Mouse (Mus musculus): ENCODE measurements around the gene Fes. TPM values are rescaled to one million over a fixed set of nuclear protein-coding genes. Genes with fewer than 3 reads are reported as not detected.

Fes gene
- polyA plus RNA-seq, 1 experiment = 0.82 TPM

GRCm38 (mm10) chr7:80347670-80348586 is 39.8 kb downstream of the Fes start:
- Histone ChIP-seq H3ac (ENCODE audit: control insufficient read depth, insufficient read length, low read depth) (no peak overlapping the region), H3K79me2 (ENCODE audit: control insufficient read depth, insufficient read depth) (no peaks in the 10 kb centered on the region), H3K4me3 (ENCODE audit: insufficient read depth, poor library complexity, severe bottlenecking) (no peak overlapping the region), H3K27me3 (ENCODE audit: control insufficient read depth, insufficient read depth, insufficient read length) (no peaks in the 10 kb centered on the region), H3K36me3 (ENCODE audit: control insufficient read depth, insufficient read depth) (no peaks in the 10 kb centered on the region), H3K79me3 (ENCODE audit: low read depth) (no peaks in the 10 kb centered on the region)
- TF ChIP-seq CTCF (IDR thresholded peaks at IDR 0.05; ENCODE audit: control insufficient read depth, insufficient read depth, insufficient read length) (no peak), MYOD1 (IDR thresholded peaks at IDR 0.05; ENCODE audit: control insufficient read depth, insufficient read length, low read depth) (no peak), FOSL1 (IDR thresholded peaks at IDR 0.05; ENCODE audit: insufficient read depth, low read length, poor library complexity, severe bottlenecking) (no peak), CEBPB (IDR thresholded peaks at IDR 0.05; ENCODE audit: low read depth) (no peak), MAX (IDR thresholded peaks at IDR 0.05) (no peak), MYOG (IDR thresholded peaks at IDR 0.05; ENCODE audit: control insufficient read depth, extremely low read depth, insufficient read length) (no peak), USF1 (IDR thresholded peaks at IDR 0.05; ENCODE audit: low read depth) (no peak)

DNA sequence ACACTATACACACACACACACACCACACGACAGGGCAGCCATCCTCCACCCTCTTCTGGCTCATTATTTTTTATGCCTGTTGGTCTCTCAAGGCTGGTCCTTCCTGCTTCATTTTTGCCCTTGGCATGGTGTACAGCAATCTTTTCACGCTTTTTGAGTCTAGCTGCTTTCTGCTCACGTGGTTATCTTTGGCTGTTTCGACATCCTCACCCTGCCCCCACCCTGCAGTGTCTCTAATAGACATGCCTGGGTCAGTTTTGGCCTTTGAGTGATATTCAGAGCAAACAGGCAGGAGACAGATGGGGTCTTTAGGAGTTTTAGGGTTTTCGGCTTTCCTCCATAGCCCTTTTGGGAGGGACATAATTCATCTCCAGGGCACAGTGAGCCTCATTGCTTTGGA is 40.9 kb downstream of the Fes start:
- Histone ChIP-seq H3K27me3 (ENCODE audit: control insufficient read depth, insufficient read depth, insufficient read length) (no peaks in the 10 kb centered on the region), H3K79me3 (ENCODE audit: low read depth) (no peaks in the 10 kb centered on the region), H3K79me2 (ENCODE audit: control insufficient read depth, insufficient read depth) (no peaks in the 10 kb centered on the region), H3ac (ENCODE audit: control insufficient read depth, insufficient read length, low read depth) (no peak overlapping the region), H3K36me3 (ENCODE audit: control insufficient read depth, insufficient read depth) (no peaks in the 10 kb centered on the region), H3K4me3 (ENCODE audit: insufficient read depth, poor library complexity, severe bottlenecking) (no peak overlapping the region)
- TF ChIP-seq MYOD1 (IDR thresholded peaks at IDR 0.05; ENCODE audit: control insufficient read depth, insufficient read length, low read depth) = no peak
- TF ChIP-seq USF1 (IDR thresholded peaks at IDR 0.05; ENCODE audit: low read depth) = no peak
- TF ChIP-seq MYOG (IDR thresholded peaks at IDR 0.05; ENCODE audit: control insufficient read depth, extremely low read depth, insufficient read length) = no peak
- TF ChIP-seq CEBPB (IDR thresholded peaks at IDR 0.05; ENCODE audit: low read depth) = no peak
- no peak for TF ChIP-seq FOSL1 (IDR thresholded peaks at IDR 0.05; ENCODE audit: insufficient read depth, low read length, poor library complexity, severe bottlenecking)
- no peak for TF ChIP-seq MAX (IDR thresholded peaks at IDR 0.05)
- no peak for TF ChIP-seq CTCF (IDR thresholded peaks at IDR 0.05; ENCODE audit: control insufficient read depth, insufficient read depth, insufficient read length)

- no peaks in the 10 kb centered on the region for H3K36me3 ChIP-seq (ENCODE audit: control insufficient read depth, insufficient read depth)
- H3K27me3 ChIP-seq (ENCODE audit: control insufficient read depth, insufficient read depth, insufficient read length) = no peaks in the 10 kb centered on the region
- H3K4me3 ChIP-seq (ENCODE audit: insufficient read depth, poor library complexity, severe bottlenecking) = no peak overlapping the region
- no peak overlapping the region for H3ac ChIP-seq (ENCODE audit: control insufficient read depth, insufficient read length, low read depth)
- TF ChIP-seq CEBPB (IDR thresholded peaks at IDR 0.05; ENCODE audit: low read depth) (peak; percentile 62), MYOD1 (IDR thresholded peaks at IDR 0.05; ENCODE audit: control insufficient read depth, insufficient read length, low read depth) (no peak), MYOG (IDR thresholded peaks at IDR 0.05; ENCODE audit: control insufficient read depth, extremely low read depth, insufficient read length) (no peak)
- no peaks in the 10 kb centered on the region for H3K79me2 ChIP-seq (ENCODE audit: control insufficient read depth, insufficient read depth)
- no peaks in the 10 kb centered on the region for H3K79me3 ChIP-seq (ENCODE audit: low read depth)
Measured at GRCm38 (mm10) chr7:80346173-80346572, 41.6 kb downstream of the Fes start.

- peak overlapping the region; percentile 81 for H3ac ChIP-seq (ENCODE audit: control insufficient read depth, insufficient read length, low read depth)
- no peaks in the 10 kb centered on the region for H3K36me3 ChIP-seq (ENCODE audit: control insufficient read depth, insufficient read depth)
- H3K27me3 ChIP-seq (ENCODE audit: control insufficient read depth, insufficient read depth, insufficient read length) = no peaks in the 10 kb centered on the region
- H3K79me2 ChIP-seq (ENCODE audit: control insufficient read depth, insufficient read depth) = peaks cover 11% of the 10 kb centered on the region
- peak overlapping the region; percentile 21 for H3K4me3 ChIP-seq (ENCODE audit: insufficient read depth, poor library complexity, severe bottlenecking)
- TF ChIP-seq CEBPB (IDR thresholded peaks at IDR 0.05; ENCODE audit: low read depth) (no peak), MYOD1 (IDR thresholded peaks at IDR 0.05; ENCODE audit: control insufficient read depth, insufficient read length, low read depth) (no peak), MYOG (IDR thresholded peaks at IDR 0.05; ENCODE audit: control insufficient read depth, extremely low read depth, insufficient read length) (no peak), CTCF (IDR thresholded peaks at IDR 0.05; ENCODE audit: control insufficient read depth, insufficient read depth, insufficient read length) (no peak), MAX (IDR thresholded peaks at IDR 0.05) (no peak), USF1 (IDR thresholded peaks at IDR 0.05; ENCODE audit: low read depth) (no peak), FOSL1 (IDR thresholded peaks at IDR 0.05; ENCODE audit: insufficient read depth, low read length, poor library complexity, severe bottlenecking) (no peak)
- peaks cover 4% of the 10 kb centered on the region for H3K79me3 ChIP-seq (ENCODE audit: low read depth)
Measured at GRCm38 (mm10) chr7:80343270-80344018, 44.3 kb downstream of the Fes start.

DNA sequence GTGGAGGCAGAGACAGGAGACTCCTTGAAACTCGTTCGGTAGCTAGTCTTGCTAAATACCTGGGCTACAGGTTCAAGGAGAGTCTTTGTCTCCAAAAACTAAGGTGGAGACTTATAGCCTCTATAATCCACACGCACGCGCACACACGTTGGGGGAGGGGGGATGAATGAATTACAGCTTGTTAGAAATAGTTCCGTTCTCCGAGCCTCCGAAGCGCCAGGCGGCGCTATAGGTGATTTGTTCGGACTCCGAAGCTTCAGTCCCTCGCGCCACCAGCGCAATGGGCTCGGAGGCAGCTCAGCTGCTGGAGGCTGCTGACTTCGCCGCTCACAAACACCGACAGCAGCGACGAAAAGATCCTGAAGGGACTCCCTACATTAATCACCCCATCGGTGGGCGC is 44.9 kb downstream of the Fes start, which contains the start of gene Hddc3:
Hddc3 (plus strand) TSS at position 247 of the 400 bp plus-strand sequence.
- peak; percentile 45 for TF ChIP-seq CTCF (IDR thresholded peaks at IDR 0.05; ENCODE audit: control insufficient read depth, insufficient read depth, insufficient read length)
- no peak for TF ChIP-seq MYOD1 (IDR thresholded peaks at IDR 0.05; ENCODE audit: control insufficient read depth, insufficient read length, low read depth)
- no peak for TF ChIP-seq FOSL1 (IDR thresholded peaks at IDR 0.05; ENCODE audit: insufficient read depth, low read length, poor library complexity, severe bottlenecking)
- Histone ChIP-seq H3K4me3 (ENCODE audit: insufficient read depth, poor library complexity, severe bottlenecking) (peak within 1 kb of the TSS; percentile 21), H3K36me3 (ENCODE audit: control insufficient read depth, insufficient read depth) (peaks cover 4% of the 10 kb centered on the region), H3ac (ENCODE audit: control insufficient read depth, insufficient read length, low read depth) (peak within 1 kb of the TSS; percentile 81), H3K79me3 (ENCODE audit: low read depth) (peaks cover 4% of the 10 kb centered on the region), H3K27me3 (ENCODE audit: control insufficient read depth, insufficient read depth, insufficient read length) (no peaks in the 10 kb centered on the region), H3K79me2 (ENCODE audit: control insufficient read depth, insufficient read depth) (peaks cover 16% of the 10 kb centered on the region)
